ENCODE assay signal across 9 mouse cellular contexts in genomic region chr17:5797124-5797760, GRCm38 (mm10). TPM values are rescaled to one million over a fixed set of nuclear protein-coding genes. Genes with fewer than 3 reads are reported as not detected.
DNase-seq lines count a peak whose midpoint lies in the region.
"Had no signal": no experiment of that assay in that cellular context is flagged by ENCODE, and none has a peak within 500 bp of the region (broad histone marks: within the 10 kb centered on the region; RNA-seq: fewer than 3 reads in every experiment).

No protein-coding gene starts in this region.

- WGBS in forebrain, embryonic 10.5 days, result 86% methylated on average over 5 of the region's 5 CpGs

- no peaks in the 10 kb centered on the region for H3K36me3 ChIP-seq in forebrain, embryonic 10.5 days (replicated peaks)
- H3K36me3 ChIP-seq: stomach, embryonic 15.5 days had no signal

- no peaks in the 10 kb centered on the region for H3K9me3 ChIP-seq in forebrain, embryonic 10.5 days
- H3K9me3 ChIP-seq: stomach, embryonic 15.5 days had no signal

- H3K27ac ChIP-seq in forebrain, embryonic 10.5 days, result no peak overlapping the region
- H3K27ac ChIP-seq: stomach, embryonic 15.5 days had no signal

- DNase-seq in layer of hippocampus, postnatal 10 days (ENCODE audit: low spot score in 2 of 2), result peak; percentile 27 to 28
- no peak for DNase-seq in layer of hippocampus, postnatal 14 days (ENCODE audit: low spot score in 2 of 2)
- peak; percentile 68 for DNase-seq in MN1 (ENCODE audit: low spot score)
- DNase-seq in adrenal gland, postnatal 25 days, result peak; percentile 70
- peak; percentile 69 for DNase-seq in kidney, postnatal 10 days
- no peak for DNase-seq in frontal cortex, postnatal 36 days (ENCODE audit: low spot score in 2 of 2)
- DNase-seq in urinary bladder, adult 2 months (ENCODE audit: low spot score), result no peak
- no peak for DNase-seq in forebrain, embryonic 10.5 days (ENCODE audit: extremely low spot score, low spot score)

- H3K4me1 ChIP-seq in forebrain, embryonic 10.5 days, result peaks cover 17% of the 10 kb centered on the region

- no peak overlapping the region for H3K4me3 ChIP-seq in forebrain, embryonic 10.5 days
- H3K4me3 ChIP-seq: stomach, embryonic 15.5 days had no signal

- no peaks in the 10 kb centered on the region for H3K27me3 ChIP-seq in forebrain, embryonic 10.5 days (ENCODE audit: poor library complexity, severe bottlenecking)
- H3K27me3 ChIP-seq: stomach, embryonic 15.5 days had no signal

RNA-seq across cellular contexts. Expression of gene Snx9, which starts 43.9 kb away (rescaled TPM):
- 10 to 100 TPM; 12.7 to 13.1 TPM for total RNA-seq in layer of hippocampus, postnatal 10 days (2021)
- 10 to 100 TPM; 13.4 to 13.7 TPM for total RNA-seq in layer of hippocampus, postnatal 14 days (2021)
- 48.2 and 51.3 TPM in 2 replicates for total RNA-seq in adrenal gland, postnatal 25 days (2021)
- polyA plus RNA-seq in urinary bladder, adult 2 months (2012; rRNA removed), result 51.0 and 51.8 TPM in 2 replicates
- polyA plus RNA-seq in forebrain, embryonic 10.5 days (2016; fragmentation: Nextera tagmentation; extraction: Ambion mirVana), result 12.9 and 14.8 TPM in 2 replicates

Comparison
In these comparisons a context has a peak if more than half of its experiments do, and no peak if none do; other contexts are left out.
1. DNase-seq: peak in layer of hippocampus, postnatal 10 days (2 of 2), MN1 (single experiment), adrenal gland, postnatal 25 days (single experiment) and kidney, postnatal 10 days (single experiment); none in layer of hippocampus, postnatal 14 days (0 of 2), frontal cortex, postnatal 36 days (0 of 2), urinary bladder, adult 2 months (single experiment) and forebrain, embryonic 10.5 days (single experiment).